Mouse (Mus musculus) ES-Bruce4 (cell line): ENCODE results near the gene Men1. TPM values are rescaled to one million over a fixed set of nuclear protein-coding genes. Genes with fewer than 3 reads are reported as not detected.

Source experiments
- H3K27ac ChIP-seq: 2 replicates; pipeline ENCODE4 v1.5.1; 2012; ENCODE audit warnings: low read length, inconsistent platforms; ENCODE audit not compliant: insufficient read depth
- H3K27me3 ChIP-seq: 2 replicates; pipeline ENCODE4 v1.6.1; 2012; ENCODE audit warnings: mild to moderate bottlenecking, low read length, inconsistent platforms; ENCODE audit not compliant: control insufficient read depth, poor library complexity, insufficient read depth, severe bottlenecking
- H3K36me3 ChIP-seq: 2 replicates; pipeline ENCODE4 v1.6.1; 2012; ENCODE audit warnings: inconsistent platforms, mild to moderate bottlenecking, low read length, moderate library complexity; ENCODE audit not compliant: control insufficient read depth, poor library complexity, insufficient read depth, severe bottlenecking
- H3K4me1 ChIP-seq: one replicate; pipeline ENCODE4 v1.8.1; 2011; ENCODE audit warnings: low read length; ENCODE audit not compliant: control insufficient read depth, insufficient read depth
- H3K4me3 ChIP-seq: 2 replicates; pipeline ENCODE4 v1.5.1; 2011; ENCODE audit warnings: low read depth, mild to moderate bottlenecking, low read length
- H3K9ac ChIP-seq: 2 replicates; pipeline ENCODE4 v1.6.1; 2012; ENCODE audit warnings: low read depth, mild to moderate bottlenecking, inconsistent platforms; ENCODE audit not compliant: poor library complexity, severe bottlenecking
- H3K9me3 ChIP-seq: replicated peaks from 2 replicates; pipeline ENCODE4 v1.6.1; 2012; ENCODE audit warnings: mild to moderate bottlenecking, low read length, inconsistent platforms; ENCODE audit not compliant: control insufficient read depth, poor library complexity, insufficient read depth, severe bottlenecking
- CTCF ChIP-seq: IDR thresholded peaks from one replicate; pipeline ENCODE4 v1.8.1; 2011; ENCODE audit warnings: low read depth, low read length
- EP300 ChIP-seq: IDR thresholded peaks from 2 replicates; pipeline ENCODE4 v1.6.1; 2011; ENCODE audit warnings: low read depth, low read length; ENCODE audit not compliant: insufficient read depth
- POLR2A ChIP-seq: IDR thresholded peaks from one replicate; pipeline ENCODE4 v1.8.1; 2011; ENCODE audit warnings: low read length; ENCODE audit not compliant: insufficient read depth
- polyA plus RNA-seq: library from polyadenylated mRNA; stranded (reverse); fragments of >200 nt; gene quantifications from 2 replicates; pipeline ENCODE4 v1.2.4, GENCODE M21; 2011; ENCODE audit warnings: low read depth; ENCODE audit not compliant: missing spikeins, insufficient read depth, insufficient read length

Gene Men1
- polyA plus RNA-seq, 1 experiment: 40.5 TPM

GRCm38 (mm10) chr19:6333761-6334595 lies 801 bp upstream of the Men1 start:
- Histone ChIP-seq H3K9ac (peak overlapping the region; percentile 58), H3K27ac (peak overlapping the region; percentile 83), H3K4me1 (no peaks in the 10 kb centered on the region), H3K36me3 (0 out of 2 replicates have a peak, but pooled peaks cover 13% of the 10 kb centered on the region), H3K4me3 (peak overlapping the region; percentile 72), H3K9me3 (no peaks in the 10 kb centered on the region), H3K27me3 (no peaks in the 10 kb centered on the region)
- no peak for TF ChIP-seq CTCF
- TF ChIP-seq POLR2A: peak; percentile 1

DNA sequence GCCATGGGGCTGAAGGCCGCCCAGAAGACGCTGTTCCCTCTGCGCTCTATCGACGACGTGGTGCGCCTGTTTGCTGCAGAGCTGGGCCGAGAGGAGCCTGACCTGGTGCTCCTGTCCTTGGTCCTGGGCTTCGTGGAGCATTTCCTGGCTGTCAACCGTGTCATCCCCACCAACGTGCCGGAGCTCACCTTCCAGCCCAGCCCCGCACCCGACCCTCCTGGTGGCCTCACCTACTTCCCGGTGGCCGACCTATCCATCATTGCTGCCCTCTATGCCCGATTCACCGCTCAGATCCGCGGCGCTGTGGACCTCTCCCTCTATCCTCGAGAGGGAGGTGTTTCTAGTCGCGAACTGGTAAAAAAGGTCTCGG lies 664 bp downstream of the Men1 start:
- Histone ChIP-seq H3K4me1 (peaks cover 5% of the 10 kb centered on the region), H3K27ac (no peak overlapping the region), H3K9ac (peak overlapping the region; percentile 79), H3K36me3 (0 out of 2 replicates have a peak, but pooled peaks cover 13% of the 10 kb centered on the region), H3K9me3 (no peaks in the 10 kb centered on the region), H3K4me3 (peak overlapping the region; percentile 76), H3K27me3 (no peaks in the 10 kb centered on the region)
- TF ChIP-seq POLR2A: no peak
- TF ChIP-seq CTCF: no peak
- TF ChIP-seq EP300: no peak

- H3K27me3 ChIP-seq: no peaks in the 10 kb centered on the region
- H3K27ac ChIP-seq: no peak overlapping the region
- H3K36me3 ChIP-seq: 0 out of 2 replicates have a peak, but pooled peaks cover 13% of the 10 kb centered on the region
- peaks cover 5% of the 10 kb centered on the region for H3K4me1 ChIP-seq
- no peaks in the 10 kb centered on the region for H3K9me3 ChIP-seq
- no peak overlapping the region for H3K9ac ChIP-seq
- H3K4me3 ChIP-seq: no peak overlapping the region
- TF ChIP-seq POLR2A: no peak
- no peak for TF ChIP-seq EP300
- no peak for TF ChIP-seq CTCF
Measured at GRCm38 (mm10) chr19:6336920-6337319, 2.1 kb downstream of the Men1 start.

DNA sequence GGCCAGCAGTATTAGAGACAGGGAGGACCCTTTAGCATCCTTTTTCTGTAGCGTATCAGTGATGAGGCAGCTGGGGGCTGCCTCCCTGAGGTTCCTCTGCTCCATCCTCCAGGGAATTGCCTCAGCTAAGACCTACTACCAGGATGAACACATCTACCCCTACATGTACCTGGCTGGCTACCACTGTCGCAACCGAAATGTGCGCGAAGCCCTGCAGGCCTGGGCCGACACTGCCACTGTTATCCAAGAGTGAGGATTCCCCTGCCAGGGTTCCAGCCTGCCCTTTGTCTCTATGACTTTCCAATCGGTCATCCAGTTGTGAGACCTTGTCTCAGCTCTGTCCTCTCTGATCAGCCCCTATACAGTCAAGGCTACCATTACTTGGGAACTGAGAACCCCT lies 3.4 kb downstream of the Men1 start:
- TF ChIP-seq POLR2A (no peak), EP300 (no peak), CTCF (no peak)
- Histone ChIP-seq H3K4me3 (no peak overlapping the region), H3K9ac (no peak overlapping the region), H3K36me3 (0 out of 2 replicates have a peak, but pooled peaks cover 13% of the 10 kb centered on the region), H3K9me3 (no peaks in the 10 kb centered on the region), H3K4me1 (peaks cover 5% of the 10 kb centered on the region), H3K27me3 (no peaks in the 10 kb centered on the region), H3K27ac (no peak overlapping the region)

GRCm38 (mm10) chr19:6338716-6339115 lies 3.9 kb downstream of the Men1 start:
- Histone ChIP-seq H3K36me3 (0 out of 2 replicates have a peak, but pooled peaks cover 13% of the 10 kb centered on the region), H3K4me3 (no peak overlapping the region)

GRCm38 (mm10) chr19:6339191-6339590 lies 4.4 kb downstream of the Men1 start:
- no peaks in the 10 kb centered on the region for H3K9me3 ChIP-seq
- peaks cover 5% of the 10 kb centered on the region for H3K4me1 ChIP-seq
- H3K36me3 ChIP-seq: 0 out of 2 replicates have a peak, but pooled peaks cover 13% of the 10 kb centered on the region
- no peaks in the 10 kb centered on the region for H3K27me3 ChIP-seq
- TF ChIP-seq CTCF: no peak
- TF ChIP-seq EP300: no peak
- no peak for TF ChIP-seq POLR2A
- no peak overlapping the region for H3K9ac ChIP-seq
- H3K4me3 ChIP-seq: no peak overlapping the region
- no peak overlapping the region for H3K27ac ChIP-seq

More at GRCm38 (mm10) chr19:6338716-6339115, 3.9 kb downstream of the Men1 start:
- H3K4me1 ChIP-seq: peaks cover 5% of the 10 kb centered on the region
- H3K27me3 ChIP-seq: no peaks in the 10 kb centered on the region
- H3K9me3 ChIP-seq: no peaks in the 10 kb centered on the region
- no peak overlapping the region for H3K27ac ChIP-seq
- no peak overlapping the region for H3K9ac ChIP-seq
- TF ChIP-seq POLR2A (no peak), EP300 (no peak)
